Mouse (Mus musculus): Measurements from ENCODE around the gene Stxbp1. TPM values are rescaled to one million over a fixed set of nuclear protein-coding genes. Genes with fewer than 3 reads are reported as not detected.
A peak's percentile ranks its signal among the peaks of the same experiment; 100 is the strongest.
"Not testable (repeated sequence)": the region's sequence is repeated elsewhere in the genome, so short reads cannot be mapped to it uniquely, and the experiment has no call there.

Stxbp1 gene
- polyA plus RNA-seq, 1 experiment, result 22.0 TPM

GRCm38 (mm10) chr2:32857584-32857983, 10.5 kb upstream of the Stxbp1 start:
- Histone ChIP-seq H3K27ac (ENCODE audit: insufficient read depth, low read length) (no peak overlapping the region), H3K4me3 (ENCODE audit: low read depth, low read length) (no peak overlapping the region), H3K4me1 (ENCODE audit: control insufficient read depth, insufficient read depth, low read length) (peaks cover 7% of the 10 kb centered on the region), H3K27me3 (ENCODE audit: control insufficient read depth, insufficient read depth, low read length, poor library complexity, severe bottlenecking) (no peaks in the 10 kb centered on the region), H3K36me3 (ENCODE audit: control insufficient read depth, insufficient read depth, low read length, poor library complexity, severe bottlenecking) (no peaks in the 10 kb centered on the region), H3K9me3 (replicated peaks; ENCODE audit: control insufficient read depth, insufficient read depth, low read length, poor library complexity, severe bottlenecking) (no peaks in the 10 kb centered on the region), H3K9ac (ENCODE audit: low read depth, poor library complexity, severe bottlenecking) (no peak overlapping the region)
- TF ChIP-seq CTCF (IDR thresholded peaks at IDR 0.05; ENCODE audit: low read depth, low read length) (peak; percentile 87), EP300 (IDR thresholded peaks at IDR 0.05; ENCODE audit: insufficient read depth, low read depth, low read length) (no peak), POLR2A (IDR thresholded peaks at IDR 0.05; ENCODE audit: insufficient read depth, low read length) (no peak)

GRCm38 (mm10) chr2:32855790-32856465, 8.9 kb upstream of the Stxbp1 start:
- H3K4me3 ChIP-seq (ENCODE audit: low read depth, low read length), result no peak overlapping the region
- no peaks in the 10 kb centered on the region for H3K27me3 ChIP-seq (ENCODE audit: control insufficient read depth, insufficient read depth, low read length, poor library complexity, severe bottlenecking)
- peaks cover 3% of the 10 kb centered on the region for H3K4me1 ChIP-seq (ENCODE audit: control insufficient read depth, insufficient read depth, low read length)
- H3K36me3 ChIP-seq (ENCODE audit: control insufficient read depth, insufficient read depth, low read length, poor library complexity, severe bottlenecking), result no peaks in the 10 kb centered on the region
- no peaks in the 10 kb centered on the region for H3K9me3 ChIP-seq (replicated peaks; ENCODE audit: control insufficient read depth, insufficient read depth, low read length, poor library complexity, severe bottlenecking)
- H3K9ac ChIP-seq (ENCODE audit: low read depth, poor library complexity, severe bottlenecking), result no peak overlapping the region
- no peak overlapping the region for H3K27ac ChIP-seq (ENCODE audit: insufficient read depth, low read length)
- TF ChIP-seq CTCF (IDR thresholded peaks at IDR 0.05; ENCODE audit: low read depth, low read length) (no peak), EP300 (IDR thresholded peaks at IDR 0.05; ENCODE audit: insufficient read depth, low read depth, low read length) (no peak), POLR2A (IDR thresholded peaks at IDR 0.05; ENCODE audit: insufficient read depth, low read length) (no peak)

- no peaks in the 10 kb centered on the region for H3K9me3 ChIP-seq (replicated peaks; ENCODE audit: control insufficient read depth, insufficient read depth, low read length, poor library complexity, severe bottlenecking)
- no peak for TF ChIP-seq EP300 (IDR thresholded peaks at IDR 0.05; ENCODE audit: insufficient read depth, low read depth, low read length)
- no peak for TF ChIP-seq POLR2A (IDR thresholded peaks at IDR 0.05; ENCODE audit: insufficient read depth, low read length)
- TF ChIP-seq CTCF (IDR thresholded peaks at IDR 0.05; ENCODE audit: low read depth, low read length), result no peak
- H3K4me3 ChIP-seq (ENCODE audit: low read depth, low read length), result no peak overlapping the region
- H3K4me1 ChIP-seq (ENCODE audit: control insufficient read depth, insufficient read depth, low read length), result no peaks in the 10 kb centered on the region
- no peaks in the 10 kb centered on the region for H3K36me3 ChIP-seq (ENCODE audit: control insufficient read depth, insufficient read depth, low read length, poor library complexity, severe bottlenecking)
- H3K9ac ChIP-seq (ENCODE audit: low read depth, poor library complexity, severe bottlenecking), result no peak overlapping the region
- H3K27me3 ChIP-seq (ENCODE audit: control insufficient read depth, insufficient read depth, low read length, poor library complexity, severe bottlenecking), result no peaks in the 10 kb centered on the region
- no peak overlapping the region for H3K27ac ChIP-seq (ENCODE audit: insufficient read depth, low read length)
Observed at GRCm38 (mm10) chr2:32855046-32855785, 8.2 kb upstream of the Stxbp1 start.

GRCm38 (mm10) chr2:32854206-32854605, 7.2 kb upstream of the Stxbp1 start:
- Histone ChIP-seq H3K4me3 (ENCODE audit: low read depth, low read length) (no peak overlapping the region), H3K27me3 (ENCODE audit: control insufficient read depth, insufficient read depth, low read length, poor library complexity, severe bottlenecking) (no peaks in the 10 kb centered on the region), H3K36me3 (ENCODE audit: control insufficient read depth, insufficient read depth, low read length, poor library complexity, severe bottlenecking) (no peaks in the 10 kb centered on the region), H3K4me1 (ENCODE audit: control insufficient read depth, insufficient read depth, low read length) (no peaks in the 10 kb centered on the region), H3K27ac (ENCODE audit: insufficient read depth, low read length) (no peak overlapping the region), H3K9ac (ENCODE audit: low read depth, poor library complexity, severe bottlenecking) (no peak overlapping the region), H3K9me3 (replicated peaks; ENCODE audit: control insufficient read depth, insufficient read depth, low read length, poor library complexity, severe bottlenecking) (no peaks in the 10 kb centered on the region)
- TF ChIP-seq CTCF (IDR thresholded peaks at IDR 0.05; ENCODE audit: low read depth, low read length) (peak; percentile 99), POLR2A (IDR thresholded peaks at IDR 0.05; ENCODE audit: insufficient read depth, low read length) (no peak), EP300 (IDR thresholded peaks at IDR 0.05; ENCODE audit: insufficient read depth, low read depth, low read length) (0 out of 2 replicates have a peak, but pooled peaks have one; percentile 28)

- not testable (repeated sequence) for H3K27ac ChIP-seq (ENCODE audit: insufficient read depth, low read length); H3K4me3 ChIP-seq (ENCODE audit: low read depth, low read length); H3K4me1 ChIP-seq (ENCODE audit: control insufficient read depth, insufficient read depth, low read length); H3K9me3 ChIP-seq (replicated peaks; ENCODE audit: control insufficient read depth, insufficient read depth, low read length, poor library complexity, severe bottlenecking); H3K36me3 ChIP-seq (ENCODE audit: control insufficient read depth, insufficient read depth, low read length, poor library complexity, severe bottlenecking); H3K9ac ChIP-seq (ENCODE audit: low read depth, poor library complexity, severe bottlenecking); H3K27me3 ChIP-seq (ENCODE audit: control insufficient read depth, insufficient read depth, low read length, poor library complexity, severe bottlenecking)
Observed at GRCm38 (mm10) chr2:32853716-32854115, 6.7 kb upstream of the Stxbp1 start.

GRCm38 (mm10) chr2:32852156-32852555, 5.1 kb upstream of the Stxbp1 start:
- no peaks in the 10 kb centered on the region for H3K9me3 ChIP-seq (replicated peaks; ENCODE audit: control insufficient read depth, insufficient read depth, low read length, poor library complexity, severe bottlenecking)
- TF ChIP-seq EP300 (IDR thresholded peaks at IDR 0.05; ENCODE audit: insufficient read depth, low read depth, low read length), result 0 out of 2 replicates have a peak, but pooled peaks have one; percentile 38
- TF ChIP-seq POLR2A (IDR thresholded peaks at IDR 0.05; ENCODE audit: insufficient read depth, low read length), result no peak
- TF ChIP-seq CTCF (IDR thresholded peaks at IDR 0.05; ENCODE audit: low read depth, low read length), result peak; percentile 68
- H3K36me3 ChIP-seq (ENCODE audit: control insufficient read depth, insufficient read depth, low read length, poor library complexity, severe bottlenecking), result no peaks in the 10 kb centered on the region
- H3K27ac ChIP-seq (ENCODE audit: insufficient read depth, low read length), result no peak overlapping the region
- 0 out of 2 replicates have a peak overlapping the region, but pooled peaks have one; percentile 7 for H3K9ac ChIP-seq (ENCODE audit: low read depth, poor library complexity, severe bottlenecking)
- H3K27me3 ChIP-seq (ENCODE audit: control insufficient read depth, insufficient read depth, low read length, poor library complexity, severe bottlenecking), result no peaks in the 10 kb centered on the region
- no peaks in the 10 kb centered on the region for H3K4me1 ChIP-seq (ENCODE audit: control insufficient read depth, insufficient read depth, low read length)
- peak overlapping the region; percentile 13 for H3K4me3 ChIP-seq (ENCODE audit: low read depth, low read length)

Data from ES-Bruce4 (cell line).